Mouse (Mus musculus) B cell, adult 2 months (primary cell): ENCODE measurements around the gene Jmjd7.

Source experiments
- DNase-seq, 2 experiments: peaks; one replicate each; pipeline ENCODE4 v3.0.0; 2022

Jmjd7 gene

GRCm38 (mm10) chr2:120026984-120027949 lies at the start of gene Jmjd7, which contains the start of gene Gm28042:
Jmjd7 (plus strand) TSS chr2:120027483.
Gm28042 (plus strand) TSS chr2:120027493.
- peak; percentile 96 for DNase-seq

- DNase-seq, result no peak
Measured at GRCm38 (mm10) chr2:119980343-119980986, 46.8 kb upstream of the Jmjd7 start.

GRCm38 (mm10) chr2:119981631-119982030 lies 45.7 kb upstream of the Jmjd7 start:
- no peak for DNase-seq

- DNase-seq, result no peak
Measured at GRCm38 (mm10) chr2:119985871-119986270, 41.4 kb upstream of the Jmjd7 start.

- no peak for DNase-seq
Measured at GRCm38 (mm10) chr2:119986369-119986768, 40.9 kb upstream of the Jmjd7 start.

- DNase-seq, result no peak
Measured at GRCm38 (mm10) chr2:119987441-119987840, 39.8 kb upstream of the Jmjd7 start.

- no peak for DNase-seq
Measured at GRCm38 (mm10) chr2:119988952-119989351, 38.3 kb upstream of the Jmjd7 start.

- DNase-seq, result no peak
Measured at GRCm38 (mm10) chr2:119990881-119991280, 36.4 kb upstream of the Jmjd7 start.

- DNase-seq, result no peak
Measured at GRCm38 (mm10) chr2:119992349-119992748, 34.9 kb upstream of the Jmjd7 start.

- no peak for DNase-seq
Measured at GRCm38 (mm10) chr2:119993515-119993914, 33.8 kb upstream of the Jmjd7 start.

GRCm38 (mm10) chr2:119994839-119995238 lies 32.4 kb upstream of the Jmjd7 start:
- DNase-seq, result no peak

- no peak for DNase-seq
Measured at GRCm38 (mm10) chr2:119995391-119996281, 31.6 kb upstream of the Jmjd7 start.

GRCm38 (mm10) chr2:119997354-119997753 lies 29.9 kb upstream of the Jmjd7 start:
- no peak for DNase-seq

GRCm38 (mm10) chr2:119999731-120000130 lies 27.6 kb upstream of the Jmjd7 start:
- no peak for DNase-seq

- DNase-seq, result no peak
Measured at GRCm38 (mm10) chr2:120000882-120001584, 26.2 kb upstream of the Jmjd7 start.

- DNase-seq, result no peak
Measured at GRCm38 (mm10) chr2:120001956-120002355, 25.3 kb upstream of the Jmjd7 start.

- DNase-seq, result no peak
Measured at GRCm38 (mm10) chr2:120003970-120004369, 23.3 kb upstream of the Jmjd7 start.

GRCm38 (mm10) chr2:120006696-120007095 lies 20.6 kb upstream of the Jmjd7 start:
- DNase-seq, result no peak

GRCm38 (mm10) chr2:120007680-120008210 lies 19.5 kb upstream of the Jmjd7 start:
- DNase-seq, result no peak

GRCm38 (mm10) chr2:120008672-120009071 lies 18.6 kb upstream of the Jmjd7 start:
- no peak for DNase-seq

GRCm38 (mm10) chr2:120011462-120012200 lies 15.7 kb upstream of the Jmjd7 start:
- peak; percentile 59 to 67 for DNase-seq
